Mouse (Mus musculus) stomach, postnatal 0 days (tissue): ENCODE results near the gene Sugct.

Experiments
- CTCF ChIP-seq: IDR thresholded peaks from 2 replicates; pipeline ENCODE4 v1.5.1; 2016; ENCODE audit warnings: antibody characterized with exemption, low read depth, mild to moderate bottlenecking, moderate library complexity
- EP300 ChIP-seq: optimal IDR thresholded peaks from 2 replicates; pipeline ENCODE3; 2016; ENCODE audit warnings: antibody characterized with exemption

- no peak for TF ChIP-seq EP300
- TF ChIP-seq CTCF: no peak
Measured at GRCm38 (mm10) chr13:16878056-16878455, 817.3 kb downstream of the Sugct start.
